Mouse (Mus musculus) thymus, postnatal 25 days (tissue): ENCODE results near the gene Gldc.

Experiments used
- DNase-seq: peaks from one replicate; pipeline ENCODE4 v3.0.0; 2022

Gldc gene

GRCm38 (mm10) chr19:30157031-30157687 is 18.1 kb downstream of the Gldc start:
- no peak for DNase-seq

- DNase-seq = no peak
These were observed 21.5 kb downstream of the Gldc start for GRCm38 (mm10) chr19:30153729-30154128.

GRCm38 (mm10) chr19:30151290-30151689 is 23.9 kb downstream of the Gldc start:
- no peak for DNase-seq

- DNase-seq = no peak
These were observed 25.9 kb downstream of the Gldc start for GRCm38 (mm10) chr19:30149238-30149805.

- DNase-seq = no peak
These were observed 27.9 kb downstream of the Gldc start for GRCm38 (mm10) chr19:30147306-30147705.

- DNase-seq = no peak
These were observed 28.5 kb downstream of the Gldc start for GRCm38 (mm10) chr19:30146761-30147160.

GRCm38 (mm10) chr19:30145106-30145505 is 30.1 kb downstream of the Gldc start:
- no peak for DNase-seq

- no peak for DNase-seq
These were observed 38.9 kb downstream of the Gldc start for GRCm38 (mm10) chr19:30136308-30136707.

- DNase-seq = no peak
These were observed 47.1 kb downstream of the Gldc start for GRCm38 (mm10) chr19:30128177-30128576.

- no peak for DNase-seq
These were observed 49.6 kb downstream of the Gldc start for GRCm38 (mm10) chr19:30125670-30126059.

GRCm38 (mm10) chr19:30124999-30125669 is 50.1 kb downstream of the Gldc start:
- no peak for DNase-seq

GRCm38 (mm10) chr19:30118344-30119312 is 56.6 kb downstream of the Gldc start:
- no peak for DNase-seq

GRCm38 (mm10) chr19:30117775-30118174 is 57.5 kb downstream of the Gldc start:
- no peak for DNase-seq

- no peak for DNase-seq
These were observed 58.0 kb downstream of the Gldc start for GRCm38 (mm10) chr19:30117241-30117640.

- no peak for DNase-seq
These were observed 59.6 kb downstream of the Gldc start for GRCm38 (mm10) chr19:30115606-30116005.

GRCm38 (mm10) chr19:30114919-30115441 is 60.2 kb downstream of the Gldc start:
- DNase-seq = no peak

GRCm38 (mm10) chr19:30112961-30113688 is 62.1 kb downstream of the Gldc start:
- DNase-seq = no peak

- no peak for DNase-seq
These were observed 63.8 kb downstream of the Gldc start for GRCm38 (mm10) chr19:30111421-30111820.

GRCm38 (mm10) chr19:30109122-30109521 is 66.1 kb downstream of the Gldc start:
- no peak for DNase-seq

GRCm38 (mm10) chr19:30108616-30109015 is 66.6 kb downstream of the Gldc start:
- no peak for DNase-seq

GRCm38 (mm10) chr19:30107221-30107845 is 67.9 kb downstream of the Gldc start:
- no peak for DNase-seq
